Mouse (Mus musculus) cerebellum, adult 11 months (tissue): ENCODE measurements around the gene Gm11939.
"Not testable (repeated sequence)": the region's sequence is repeated elsewhere in the genome, so short reads cannot be mapped to it uniquely, and the experiment has no call there.

Source experiments
- DNase-seq: peaks from one replicate; pipeline ENCODE4 v3.0.0; 2022

Gm11939 gene

GRCm38 (mm10) chr11:99559366-99559765, at the start of gene Gm11939:
TSS of gene Gm11939 (minus strand) at chr11:99559466.
- DNase-seq: no peak

DNA sequence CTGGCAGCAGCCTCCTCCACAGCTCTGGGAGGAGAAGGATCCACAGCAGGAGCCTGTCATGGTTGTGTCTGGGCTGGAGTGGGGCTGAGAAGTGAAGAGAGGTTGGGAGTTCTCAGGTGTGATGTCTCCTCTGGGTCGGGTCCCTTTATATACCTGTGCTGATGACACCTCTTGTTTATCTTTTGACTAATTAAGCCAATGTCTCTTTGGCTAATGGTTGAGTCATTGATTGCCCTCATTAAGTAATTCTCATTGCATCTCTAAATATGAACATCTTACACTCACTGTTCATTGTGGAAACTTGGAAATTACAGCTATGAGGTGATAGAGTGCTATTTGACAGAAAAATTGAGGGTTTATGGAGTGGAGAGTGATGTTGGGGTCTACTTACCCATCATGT, 43.9 kb upstream of the Gm11939 start, which contains the start of gene Gm11938:
Gene Gm11938 (minus strand): TSS at position 101 of the 400 bp plus-strand sequence.
- DNase-seq: not testable (repeated sequence)

- not testable (repeated sequence) for DNase-seq
Observed at GRCm38 (mm10) chr11:99597742-99598141, 38.5 kb upstream of the Gm11939 start, which contains the start of gene Krtap9-3. TSS of gene Krtap9-3 (minus strand) at chr11:99598105.

DNA sequence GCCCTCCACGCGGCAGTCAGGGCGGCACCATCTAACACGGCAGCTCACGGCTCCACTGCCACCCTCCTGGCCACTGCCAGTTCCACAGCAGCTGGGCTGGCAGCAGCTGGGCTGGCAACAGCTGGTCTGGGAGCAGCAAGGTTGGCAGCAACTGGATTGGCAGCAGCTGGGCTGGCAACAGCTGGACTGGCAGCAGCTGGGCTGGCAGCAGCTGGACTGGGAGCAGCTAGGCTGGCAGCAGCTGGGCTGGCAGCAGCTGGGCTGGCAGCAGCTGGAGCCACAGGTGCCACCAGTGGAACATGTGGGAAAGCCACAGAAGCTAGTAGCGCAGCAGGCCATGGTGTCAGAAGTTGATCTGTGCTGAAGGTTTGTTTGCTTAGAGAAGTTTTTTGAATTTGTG, 31.7 kb upstream of the Gm11939 start, which contains the start of gene Krtap1-3:
Gene Krtap1-3 (minus strand): TSS at position 359 of the 400 bp plus-strand sequence.
- DNase-seq: no peak

GRCm38 (mm10) chr11:99585096-99585495, 25.8 kb upstream of the Gm11939 start:
- DNase-seq: no peak

DNA sequence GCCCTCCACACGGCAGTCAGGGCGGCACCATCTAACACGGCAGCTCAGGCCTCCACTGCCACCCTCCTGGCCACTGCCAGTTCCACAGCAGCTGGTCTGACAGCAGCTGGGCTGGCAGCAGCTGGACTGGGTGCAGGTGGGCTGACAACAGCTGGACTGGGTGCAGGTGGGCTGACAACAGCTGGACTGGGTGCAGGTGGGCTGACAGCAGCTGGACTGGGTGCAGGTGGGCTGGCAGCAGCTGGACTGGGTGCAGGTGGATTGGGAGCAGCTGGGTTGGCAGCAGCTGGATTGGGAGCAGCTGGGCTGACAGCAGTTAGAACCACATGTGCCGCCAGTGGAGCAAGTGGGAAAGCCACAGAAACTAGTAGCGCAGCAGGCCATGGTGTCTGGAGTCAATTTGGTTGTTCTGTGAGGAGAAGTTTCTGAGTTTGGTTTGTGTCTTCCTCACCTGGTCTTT, 24.0 kb upstream of the Gm11939 start, which contains the start of gene Krtap1-4:
Gene Krtap1-4 (minus strand): TSS at position 410 of the 460 bp plus-strand sequence.
- DNase-seq: no peak

DNA sequence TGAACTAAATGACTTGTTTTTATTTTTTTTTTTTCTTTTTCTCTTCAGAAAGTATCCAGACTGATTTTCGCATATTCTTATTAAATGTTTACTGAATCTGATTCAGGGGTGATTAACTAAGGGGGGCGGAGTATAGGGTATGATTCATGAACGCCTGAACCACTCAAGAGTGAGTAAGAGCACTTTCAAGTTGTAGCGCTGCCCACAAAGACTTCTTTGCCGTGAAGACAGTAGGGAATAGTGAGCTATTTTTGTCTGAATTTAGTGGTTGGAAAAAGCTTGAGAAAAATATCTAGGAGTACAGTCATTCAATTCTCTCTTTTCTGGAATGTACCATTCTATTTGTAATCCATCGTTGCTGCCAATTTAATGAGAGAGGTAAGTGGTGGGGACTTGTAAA, 22.3 kb upstream of the Gm11939 start:
- DNase-seq: no peak

DNA sequence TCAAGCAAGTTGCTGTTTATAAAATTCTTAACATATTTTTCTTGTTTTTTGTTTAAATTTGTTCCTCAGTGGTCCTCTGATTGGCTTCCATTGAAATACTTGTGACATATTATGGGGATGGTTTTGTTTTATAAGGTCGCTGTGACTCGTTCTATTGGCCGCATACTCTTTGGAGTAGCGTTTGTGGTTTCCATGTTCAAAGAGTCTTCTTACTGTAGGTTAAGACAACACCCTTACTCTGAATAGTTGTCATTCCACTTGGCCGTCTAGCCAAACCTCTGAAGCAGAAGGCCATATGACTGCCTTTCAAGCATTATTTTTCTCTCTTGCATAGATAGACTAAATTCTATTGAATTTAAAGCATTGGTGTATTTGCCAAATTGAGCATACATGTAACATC, 21.8 kb upstream of the Gm11939 start:
- DNase-seq: no peak

DNA sequence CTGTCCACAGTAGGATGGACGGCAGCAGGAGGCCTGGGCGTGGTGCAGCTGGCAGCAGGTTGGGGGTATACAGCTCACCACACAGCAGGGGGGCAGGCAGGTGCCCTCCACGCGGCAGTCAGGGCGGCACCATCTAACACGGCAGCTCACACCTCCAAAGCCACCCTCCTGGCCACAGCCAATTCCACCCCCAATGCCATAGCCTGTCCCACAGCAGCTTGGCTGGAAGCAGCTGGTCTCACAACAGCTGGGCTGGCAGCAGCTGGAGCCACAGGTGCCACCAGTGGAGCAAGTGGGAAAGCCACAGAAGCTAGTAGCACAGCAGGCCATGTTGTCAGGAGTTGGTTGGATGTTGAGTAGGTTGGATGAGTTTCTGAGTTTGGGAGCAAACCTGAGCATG, 21.4 kb upstream of the Gm11939 start, which contains the start of gene Krtap1-5:
Gene Krtap1-5 (minus strand): TSS at position 381 of the 400 bp plus-strand sequence.
- no peak for DNase-seq

- peak; percentile 28 for DNase-seq
Observed at GRCm38 (mm10) chr11:99574106-99574505, 14.8 kb upstream of the Gm11939 start.

GRCm38 (mm10) chr11:99573164-99573563, 13.9 kb upstream of the Gm11939 start:
- DNase-seq: no peak

DNA sequence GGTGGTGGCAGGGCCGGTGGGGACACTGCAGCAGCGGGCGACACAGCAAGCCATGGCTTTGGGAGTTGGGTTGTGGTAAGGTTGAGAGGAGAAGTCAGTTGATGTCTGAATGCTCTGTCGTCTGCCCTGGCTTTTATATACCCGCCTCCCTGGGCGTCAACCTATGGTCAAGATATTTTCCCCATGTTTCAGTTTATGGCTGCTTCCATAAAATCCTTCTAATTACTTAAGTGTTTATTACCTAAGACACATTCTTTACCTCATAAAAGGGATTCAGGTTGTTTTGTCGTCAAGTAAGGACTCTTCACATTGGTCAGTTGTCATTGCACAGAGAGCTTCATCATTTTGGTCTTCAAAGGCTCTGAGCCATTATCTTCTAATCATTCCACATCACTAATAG, 7.3 kb upstream of the Gm11939 start, which contains the start of gene Krtap3-1:
Gene Krtap3-1 (minus strand): TSS at position 101 of the 400 bp plus-strand sequence.
- DNase-seq: no peak

- no peak for DNase-seq
Observed at GRCm38 (mm10) chr11:99562580-99562979, 3.3 kb upstream of the Gm11939 start.

DNA sequence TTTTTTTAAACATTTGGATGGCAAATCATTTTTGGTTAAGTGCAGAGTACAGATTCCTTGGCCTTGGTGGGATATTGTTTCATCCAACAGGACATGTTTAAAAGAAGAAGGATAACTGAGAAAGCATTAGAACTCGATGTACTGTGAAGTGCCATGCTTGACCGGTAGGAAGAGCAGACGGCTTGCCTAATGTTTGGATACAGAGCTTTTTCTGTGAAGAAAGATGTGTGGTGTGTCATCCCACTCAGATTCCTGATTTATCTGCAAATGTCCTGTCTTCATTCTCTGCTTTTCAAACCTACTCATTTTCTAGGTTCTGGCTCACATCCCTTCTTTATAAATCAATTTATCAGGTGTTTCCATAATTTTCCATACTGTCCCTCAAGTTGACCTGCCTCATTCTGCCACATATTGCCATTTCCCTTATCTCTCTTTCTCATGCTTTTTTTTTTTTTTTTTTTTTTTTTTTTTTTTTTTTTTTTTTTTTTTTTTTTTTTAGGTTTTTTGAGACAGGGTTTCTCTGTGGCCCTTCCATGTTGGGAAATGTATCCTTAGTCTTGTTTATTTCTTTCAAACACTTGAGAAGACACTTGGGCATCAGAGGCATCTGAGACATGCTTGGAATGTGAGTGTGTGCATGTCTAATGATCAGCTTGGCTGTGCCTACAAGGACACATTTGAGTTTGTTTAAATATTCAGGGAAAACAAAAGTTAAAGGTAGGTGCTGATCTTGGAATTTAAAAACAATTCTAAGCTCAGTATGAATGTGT, 1.1 kb downstream of the Gm11939 start:
- no peak for DNase-seq

DNA sequence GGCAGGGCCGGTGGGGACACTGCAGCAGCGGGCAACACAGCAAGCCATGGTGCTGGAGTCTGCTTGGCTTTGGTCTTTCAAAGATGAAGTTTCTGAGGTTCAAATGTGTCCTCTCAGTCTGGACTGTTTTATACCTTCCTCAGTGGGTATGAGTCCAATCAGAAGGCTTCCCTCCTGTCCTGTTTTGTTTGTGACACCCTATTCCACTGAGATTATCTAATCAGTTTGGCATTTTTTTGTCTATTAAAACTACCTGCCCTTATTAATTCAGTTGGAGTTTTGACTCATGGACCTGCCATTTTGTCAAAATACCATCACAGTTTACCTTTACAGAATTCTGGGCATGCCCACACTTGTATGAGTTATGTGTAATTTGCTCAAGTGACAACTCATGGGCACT, 2.5 kb downstream of the Gm11939 start, which contains the start of gene Krtap3-2:
Gene Krtap3-2 (minus strand): TSS at position 101 of the 400 bp plus-strand sequence.
- DNase-seq: no peak

GRCm38 (mm10) chr11:99556195-99556594, 3.1 kb downstream of the Gm11939 start:
- no peak for DNase-seq

DNA sequence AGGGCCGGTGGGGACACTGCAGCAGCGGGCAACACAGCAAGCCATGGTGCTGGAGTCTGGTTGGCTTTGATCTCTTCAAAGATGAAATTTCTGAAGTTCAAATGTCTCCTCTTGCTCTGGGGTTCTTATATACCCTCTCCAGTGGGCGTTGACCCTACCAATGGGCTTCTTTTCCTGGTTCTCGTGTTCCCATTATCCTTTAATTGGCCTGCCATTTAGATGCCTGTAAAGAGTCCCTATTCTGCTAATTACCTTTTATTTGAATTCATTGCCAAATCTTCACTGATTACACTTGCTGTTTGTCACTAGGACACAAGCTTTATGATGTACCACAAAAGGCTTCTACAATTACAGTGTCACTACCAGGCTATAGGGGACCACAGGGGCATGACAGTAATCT, 8.5 kb downstream of the Gm11939 start, which contains the start of gene Krtap3-3:
Gene Krtap3-3 (minus strand): TSS at position 101 of the 400 bp plus-strand sequence.
- no peak for DNase-seq

GRCm38 (mm10) chr11:99547892-99548291, 11.4 kb downstream of the Gm11939 start:
- no peak for DNase-seq

GRCm38 (mm10) chr11:99539721-99540120, 19.5 kb downstream of the Gm11939 start:
- peak; percentile 15 for DNase-seq

DNA sequence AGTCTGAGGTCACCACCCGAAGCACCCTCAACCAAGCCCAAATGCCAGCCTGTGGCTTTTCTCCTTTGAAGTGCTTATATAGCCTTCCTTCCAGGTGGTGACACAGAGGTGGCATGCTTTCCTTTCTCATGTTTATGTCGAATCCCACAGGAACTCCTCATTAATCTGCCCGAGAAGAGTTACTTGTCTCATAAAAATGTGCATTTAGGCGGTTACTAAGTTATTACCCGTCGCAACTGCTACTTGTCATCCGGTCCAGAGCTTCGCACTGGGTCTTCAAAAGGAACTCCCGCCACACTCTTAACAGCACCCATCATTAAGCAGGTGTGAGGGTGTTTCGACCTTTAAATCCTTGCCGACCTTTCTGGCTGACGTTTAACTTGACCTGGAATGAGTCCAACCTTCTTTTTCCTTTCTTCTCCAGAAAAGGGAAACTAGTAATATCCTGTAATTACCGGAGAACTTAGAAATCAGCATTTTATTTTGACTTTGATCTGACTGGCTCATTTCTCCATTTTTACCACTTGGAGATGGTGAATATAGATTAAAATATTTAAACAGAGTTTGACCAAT, 37.9 kb downstream of the Gm11939 start, which contains the start of gene Krt39:
Gene Krt39 (minus strand): TSS at position 51 of the 573 bp plus-strand sequence.
- no peak for DNase-seq

DNA sequence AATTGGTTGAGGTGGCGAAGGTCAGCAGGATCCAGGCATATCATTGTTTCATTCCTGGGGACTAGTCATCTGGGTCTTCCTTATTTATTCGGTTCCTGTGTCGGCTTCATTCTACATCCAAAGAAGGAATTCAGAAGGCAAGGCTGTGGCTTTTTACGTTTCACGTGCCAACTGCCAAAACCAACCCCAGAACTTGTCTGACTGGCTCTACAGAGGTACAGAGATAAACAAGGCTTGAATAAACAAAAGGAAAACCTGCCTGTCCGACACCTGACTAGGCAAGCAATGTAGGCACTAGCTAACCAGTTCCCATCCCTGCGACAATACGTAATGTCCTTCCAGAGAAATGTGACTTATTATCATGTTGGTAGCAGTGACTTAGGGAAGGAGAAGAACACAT, 45.2 kb downstream of the Gm11939 start:
- DNase-seq: no peak
